Mouse (Mus musculus): ENCODE data around the gene Tmem136. TPM values are rescaled to one million over a fixed set of nuclear protein-coding genes. Genes with fewer than 3 reads are reported as not detected.
A peak's percentile ranks its signal among the peaks of the same experiment; 100 is the strongest.

Gene Tmem136
- polyA plus RNA-seq, 1 experiment from 2014 or later: 9.2 TPM

GRCm38 (mm10) chr9:43114833-43115232 lies 1.5 kb downstream of the Tmem136 start:
- Histone ChIP-seq H3K4me3 (ENCODE audit: low read length) (no peak overlapping the region), H3K27ac (ENCODE audit: low read depth, low read length) (no peak overlapping the region), H3K4me1 (ENCODE audit: control insufficient read depth, insufficient read depth, low read depth, low read length) (peaks cover 8% of the 10 kb centered on the region; the same call in 1 of the 2 replicates), H3K9me3 (ENCODE audit: control insufficient read depth, low read length) (no peaks in the 10 kb centered on the region), H3K36me3 (ENCODE audit: control insufficient read depth, insufficient read depth, low read length) (peaks cover 9% of the 10 kb centered on the region; the same call in 1 of the 2 replicates), H3K4me2 (ENCODE audit: low read length) (peak overlapping the region; percentile 25; the same call in 1 of the 2 replicates), H3K27me3 (replicated peaks; ENCODE audit: control insufficient read depth, insufficient read depth, low read length) (no peaks in the 10 kb centered on the region), H3K9ac (ENCODE audit: low read depth, low read length) (no peak overlapping the region)
- 93% methylated on average over 4 of the region's 4 CpGs for WGBS
- no peak for ATAC-seq

DNA sequence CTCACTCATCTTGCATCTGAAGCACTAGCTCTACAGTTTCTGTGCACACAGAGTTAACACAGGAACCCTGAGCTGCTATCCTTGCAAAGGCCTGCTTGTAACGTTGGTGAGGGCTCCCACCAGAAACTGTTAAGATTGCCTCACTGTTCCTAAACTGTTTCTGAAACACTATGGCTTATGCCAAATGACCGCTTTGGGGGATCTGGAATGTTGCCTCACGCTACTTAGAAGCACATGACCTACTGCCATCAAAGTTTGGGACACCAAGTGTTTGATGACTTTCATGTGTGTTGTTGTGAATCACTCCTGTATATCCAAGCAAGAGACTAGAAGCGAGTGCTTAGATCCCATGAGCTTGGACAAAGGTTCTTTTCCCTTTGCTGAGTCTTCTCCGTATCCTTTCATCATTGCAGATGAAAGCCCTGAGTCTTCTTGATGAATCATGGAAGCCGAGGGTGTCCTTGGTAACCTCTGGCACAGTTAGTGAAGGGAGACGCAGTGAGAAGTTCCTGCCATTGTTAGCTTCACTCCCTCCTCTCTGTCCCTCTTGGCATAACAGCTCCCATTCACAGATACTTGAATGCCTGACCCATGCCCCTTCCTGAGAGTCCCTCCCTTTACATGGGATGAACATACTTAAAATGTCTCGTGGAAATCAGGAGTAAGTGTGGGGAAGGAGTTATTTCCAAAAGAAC lies 5.9 kb downstream of the Tmem136 start:
- Histone ChIP-seq H3K4me3 (ENCODE audit: low read length) (no peak overlapping the region), H3K9me3 (ENCODE audit: control insufficient read depth, low read length) (no peaks in the 10 kb centered on the region), H3K9ac (ENCODE audit: low read depth, low read length) (no peak overlapping the region), H3K27me3 (replicated peaks; ENCODE audit: control insufficient read depth, insufficient read depth, low read length) (no peaks in the 10 kb centered on the region), H3K4me1 (ENCODE audit: control insufficient read depth, insufficient read depth, low read depth, low read length) (peaks cover 11% of the 10 kb centered on the region), H3K27ac (ENCODE audit: low read depth, low read length) (no peak overlapping the region), H3K36me3 (ENCODE audit: control insufficient read depth, insufficient read depth, low read length) (peaks cover 11% of the 10 kb centered on the region; the same call in 1 of the 2 replicates), H3K4me2 (ENCODE audit: low read length) (no peak overlapping the region)
- WGBS: 87% methylated on average over 8 of the region's 8 CpGs
- ATAC-seq: no peak

DNA sequence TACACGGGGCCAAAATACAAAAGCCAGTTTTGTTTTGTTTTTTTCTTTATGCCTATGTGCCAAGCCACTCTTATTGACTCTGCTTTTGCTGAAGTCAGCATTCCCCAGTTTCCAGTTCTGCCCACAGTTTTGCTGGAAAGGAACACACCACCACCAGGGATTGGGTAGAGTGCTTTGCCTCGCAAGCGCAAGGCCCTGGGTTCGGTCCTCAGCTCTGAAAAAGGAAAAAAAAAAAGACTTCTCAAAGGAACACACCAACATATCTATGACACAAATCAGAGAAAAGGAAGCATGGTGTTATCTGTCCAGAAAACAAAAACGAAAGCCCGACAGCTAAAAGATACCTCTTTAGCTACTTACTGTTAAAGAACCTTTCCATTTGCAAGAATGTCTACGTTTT lies 7.2 kb downstream of the Tmem136 start:
- Histone ChIP-seq H3K36me3 (ENCODE audit: control insufficient read depth, insufficient read depth, low read length) (peaks cover 11% of the 10 kb centered on the region; the same call in 1 of the 2 replicates), H3K9ac (ENCODE audit: low read depth, low read length) (no peak overlapping the region), H3K4me3 (ENCODE audit: low read length) (no peak overlapping the region), H3K4me2 (ENCODE audit: low read length) (no peak overlapping the region), H3K27me3 (replicated peaks; ENCODE audit: control insufficient read depth, insufficient read depth, low read length) (no peaks in the 10 kb centered on the region), H3K27ac (ENCODE audit: low read depth, low read length) (no peak overlapping the region), H3K4me1 (ENCODE audit: control insufficient read depth, insufficient read depth, low read depth, low read length) (peaks cover 9% of the 10 kb centered on the region), H3K9me3 (ENCODE audit: control insufficient read depth, low read length) (no peaks in the 10 kb centered on the region)
- WGBS: 91% methylated on average over 7 of the region's 7 CpGs
- no peak for ATAC-seq

GRCm38 (mm10) chr9:43108721-43109120 lies 7.6 kb downstream of the Tmem136 start:
- Histone ChIP-seq H3K9me3 (ENCODE audit: control insufficient read depth, low read length) (no peaks in the 10 kb centered on the region), H3K36me3 (ENCODE audit: control insufficient read depth, insufficient read depth, low read length) (peaks cover 11% of the 10 kb centered on the region; the same call in 1 of the 2 replicates), H3K4me3 (ENCODE audit: low read length) (no peak overlapping the region), H3K27ac (ENCODE audit: low read depth, low read length) (no peak overlapping the region), H3K27me3 (replicated peaks; ENCODE audit: control insufficient read depth, insufficient read depth, low read length) (no peaks in the 10 kb centered on the region), H3K9ac (ENCODE audit: low read depth, low read length) (no peak overlapping the region), H3K4me1 (ENCODE audit: control insufficient read depth, insufficient read depth, low read depth, low read length) (peaks cover 13% of the 10 kb centered on the region), H3K4me2 (ENCODE audit: low read length) (no peak overlapping the region)
- 95% methylated on average over 3 of the region's 3 CpGs for WGBS
- ATAC-seq: no peak

GRCm38 (mm10) chr9:43108081-43108480 lies 8.3 kb downstream of the Tmem136 start:
- peaks cover 11% of the 10 kb centered on the region; the same call in 1 of the 2 replicates for H3K36me3 ChIP-seq (ENCODE audit: control insufficient read depth, insufficient read depth, low read length)
- 93% methylated on average over 1 of the region's 1 CpGs for WGBS

GRCm38 (mm10) chr9:43107555-43107954 lies 8.8 kb downstream of the Tmem136 start:
- Histone ChIP-seq H3K4me2 (ENCODE audit: low read length) (no peak overlapping the region; the same call in 1 of the 2 replicates), H3K27ac (ENCODE audit: low read depth, low read length) (no peak overlapping the region), H3K9ac (ENCODE audit: low read depth, low read length) (no peak overlapping the region), H3K36me3 (ENCODE audit: control insufficient read depth, insufficient read depth, low read length) (peaks cover 11% of the 10 kb centered on the region; the same call in 1 of the 2 replicates), H3K4me3 (ENCODE audit: low read length) (no peak overlapping the region), H3K9me3 (ENCODE audit: control insufficient read depth, low read length) (no peaks in the 10 kb centered on the region), H3K27me3 (replicated peaks; ENCODE audit: control insufficient read depth, insufficient read depth, low read length) (no peaks in the 10 kb centered on the region), H3K4me1 (ENCODE audit: control insufficient read depth, insufficient read depth, low read depth, low read length) (peaks cover 21% of the 10 kb centered on the region)
- no peak for ATAC-seq
- WGBS: 49% methylated on average over 5 of the region's 5 CpGs

More at GRCm38 (mm10) chr9:43108081-43108480, 8.3 kb downstream of the Tmem136 start:
- ATAC-seq: no peak
- peaks cover 18% of the 10 kb centered on the region for H3K4me1 ChIP-seq (ENCODE audit: control insufficient read depth, insufficient read depth, low read depth, low read length)
- no peak overlapping the region for H3K4me3 ChIP-seq (ENCODE audit: low read length)
- no peaks in the 10 kb centered on the region for H3K9me3 ChIP-seq (ENCODE audit: control insufficient read depth, low read length)
- no peak overlapping the region for H3K9ac ChIP-seq (ENCODE audit: low read depth, low read length)
- H3K27me3 ChIP-seq (replicated peaks; ENCODE audit: control insufficient read depth, insufficient read depth, low read length): no peaks in the 10 kb centered on the region
- H3K4me2 ChIP-seq (ENCODE audit: low read length): no peak overlapping the region
- H3K27ac ChIP-seq (ENCODE audit: low read depth, low read length): no peak overlapping the region

DNA sequence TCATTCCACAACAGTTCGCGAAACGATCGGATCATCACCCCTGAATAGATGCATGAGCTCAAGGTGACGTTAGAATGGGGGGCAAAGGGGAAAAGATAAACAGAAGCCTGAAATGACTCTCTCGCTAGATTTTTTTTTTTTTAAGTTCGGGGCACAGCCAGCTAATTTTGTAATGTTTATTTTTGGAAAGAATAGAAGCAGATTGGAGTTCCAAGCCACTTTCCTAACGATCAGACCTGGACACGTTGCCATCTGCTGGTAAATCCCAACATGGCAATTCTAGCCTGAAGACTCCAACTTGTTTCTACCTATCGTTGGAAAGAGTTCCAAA lies 9.2 kb downstream of the Tmem136 start, which contains the start of gene Arhgef12:
TSS of gene Arhgef12 (minus strand) at position 53 of the 331 bp plus-strand sequence.
- WGBS: 35% methylated on average over 10 of the region's 10 CpGs

GRCm38 (mm10) chr9:43106426-43107186 lies 9.8 kb downstream of the Tmem136 start:
- peak overlapping the region; percentile 91 for H3K27ac ChIP-seq (ENCODE audit: low read depth, low read length)
- peaks cover 27% of the 10 kb centered on the region for H3K4me1 ChIP-seq (ENCODE audit: control insufficient read depth, insufficient read depth, low read depth, low read length)
- H3K9me3 ChIP-seq (ENCODE audit: control insufficient read depth, low read length): no peaks in the 10 kb centered on the region
- H3K36me3 ChIP-seq (ENCODE audit: control insufficient read depth, insufficient read depth, low read length): peaks cover 11% of the 10 kb centered on the region; the same call in 1 of the 2 replicates
- H3K4me2 ChIP-seq (ENCODE audit: low read length): peak overlapping the region; percentile 88
- ATAC-seq: peak; percentile 53
- no peaks in the 10 kb centered on the region for H3K27me3 ChIP-seq (replicated peaks; ENCODE audit: control insufficient read depth, insufficient read depth, low read length)
- peak overlapping the region; percentile 88 for H3K9ac ChIP-seq (ENCODE audit: low read depth, low read length)
- H3K4me3 ChIP-seq (ENCODE audit: low read length): peak overlapping the region; percentile 85
- 15% methylated on average over 22 of the region's 22 CpGs for WGBS

More for the DNA sequence above, 9.2 kb downstream of the Tmem136 start, which contains the start of gene Arhgef12:
- H3K36me3 ChIP-seq (ENCODE audit: control insufficient read depth, insufficient read depth, low read length): peaks cover 11% of the 10 kb centered on the region; the same call in 1 of the 2 replicates
- ATAC-seq: no peak
- H3K4me3 ChIP-seq (ENCODE audit: low read length): peak within 1 kb of the TSS; percentile 85
- H3K4me1 ChIP-seq (ENCODE audit: control insufficient read depth, insufficient read depth, low read depth, low read length): peaks cover 24% of the 10 kb centered on the region
- H3K9me3 ChIP-seq (ENCODE audit: control insufficient read depth, low read length): no peaks in the 10 kb centered on the region
- H3K27me3 ChIP-seq (replicated peaks; ENCODE audit: control insufficient read depth, insufficient read depth, low read length): no peaks in the 10 kb centered on the region
- peak within 1 kb of the TSS; percentile 91 for H3K27ac ChIP-seq (ENCODE audit: low read depth, low read length)
- H3K4me2 ChIP-seq (ENCODE audit: low read length): peak within 1 kb of the TSS; percentile 88
- H3K9ac ChIP-seq (ENCODE audit: low read depth, low read length): peak within 1 kb of the TSS; percentile 88
